Mouse (Mus musculus) E14TG2a.4 (cell line): ENCODE measurements around the gene Myd88.

Experiments used
- H3K27me3 ChIP-seq: 2 replicates; pipeline ENCODE4 v1.6.1; 2014; ENCODE audit warnings: low read length, control low read depth; ENCODE audit not compliant: insufficient read depth
- H3K36me3 ChIP-seq: 2 replicates; pipeline ENCODE4 v1.6.1; 2014; ENCODE audit warnings: low read length, control low read depth; ENCODE audit not compliant: insufficient read depth
- H3K4me1 ChIP-seq: replicated peaks from 2 replicates; pipeline ENCODE4 v1.6.1; 2014; ENCODE audit warnings: low read depth, low read length, control low read depth
- H3K4me3 ChIP-seq: replicated peaks from 2 replicates; pipeline ENCODE4 v1.5.1; 2014; ENCODE audit warnings: mild to moderate bottlenecking, low read length
- H3K9me3 ChIP-seq: 2 replicates; pipeline ENCODE4 v1.6.1; 2014; ENCODE audit warnings: low read length, control low read depth
- CTCF ChIP-seq: conservative IDR thresholded peaks from 2 replicates; pipeline ENCODE4 v1.5.1; 2014; ENCODE audit warnings: low read length
- NANOG ChIP-seq: IDR thresholded peaks from 2 replicates; pipeline ENCODE4 v1.6.1; 2014; ENCODE audit warnings: borderline replicate concordance, low read length, mixed read lengths
- POU5F1 ChIP-seq: IDR thresholded peaks from 2 replicates; pipeline ENCODE4 v1.6.1; 2014; ENCODE audit warnings: low read length, borderline replicate concordance

Gene Myd88

GRCm38 (mm10) chr9:119368367-119368766, 27.2 kb upstream of the Myd88 start:
- Histone ChIP-seq H3K4me1 (no peaks in the 10 kb centered on the region), H3K27me3 (no peaks in the 10 kb centered on the region), H3K36me3 (peaks cover 61% of the 10 kb centered on the region), H3K9me3 (no peaks in the 10 kb centered on the region), H3K4me3 (no peak overlapping the region)
- TF ChIP-seq CTCF: no peak
- no peak for TF ChIP-seq POU5F1
- TF ChIP-seq NANOG: no peak

- no peak for TF ChIP-seq POU5F1
- TF ChIP-seq CTCF: no peak
- no peak for TF ChIP-seq NANOG
Measured at GRCm38 (mm10) chr9:119365284-119365683, 24.1 kb upstream of the Myd88 start, which contains the start of gene Slc22a14. Slc22a14 (minus strand) TSS chr9:119365553.

GRCm38 (mm10) chr9:119363229-119363628, 22.0 kb upstream of the Myd88 start:
- Histone ChIP-seq H3K36me3 (peaks cover 68% of the 10 kb centered on the region), H3K27me3 (peaks cover 3% of the 10 kb centered on the region), H3K9me3 (no peaks in the 10 kb centered on the region), H3K4me3 (no peak overlapping the region), H3K4me1 (peaks cover 28% of the 10 kb centered on the region)
- TF ChIP-seq CTCF (no peak), NANOG (no peak), POU5F1 (no peak)

More at GRCm38 (mm10) chr9:119365284-119365683, 24.1 kb upstream of the Myd88 start, which contains the start of gene Slc22a14:
- Histone ChIP-seq H3K27me3 (no peaks in the 10 kb centered on the region), H3K4me1 (peaks cover 26% of the 10 kb centered on the region), H3K4me3 (no peak within 1 kb of the TSS), H3K36me3 (peaks cover 79% of the 10 kb centered on the region), H3K9me3 (no peaks in the 10 kb centered on the region)

- TF ChIP-seq CTCF (no peak), NANOG (no peak; the same call in 1 of the 2 replicates), POU5F1 (no peak)
- no peak overlapping the region for H3K4me3 ChIP-seq
- peaks cover 7% of the 10 kb centered on the region for H3K27me3 ChIP-seq
- peaks cover 39% of the 10 kb centered on the region for H3K4me1 ChIP-seq
- H3K36me3 ChIP-seq: peaks cover 52% of the 10 kb centered on the region
- no peaks in the 10 kb centered on the region for H3K9me3 ChIP-seq
Measured at GRCm38 (mm10) chr9:119361416-119361815, 20.2 kb upstream of the Myd88 start.

GRCm38 (mm10) chr9:119358058-119358429, 16.8 kb upstream of the Myd88 start:
- H3K4me3 ChIP-seq: peak overlapping the region; percentile 87
- peaks cover 44% of the 10 kb centered on the region for H3K4me1 ChIP-seq
- H3K27me3 ChIP-seq: peaks cover 7% of the 10 kb centered on the region
- H3K36me3 ChIP-seq: peaks cover 27% of the 10 kb centered on the region
- TF ChIP-seq POU5F1: no peak
- no peak for TF ChIP-seq CTCF
- no peak for TF ChIP-seq NANOG
- no peaks in the 10 kb centered on the region for H3K9me3 ChIP-seq

- Histone ChIP-seq H3K4me1 (peaks cover 39% of the 10 kb centered on the region), H3K4me3 (peak within 1 kb of the TSS; percentile 87), H3K27me3 (peaks cover 7% of the 10 kb centered on the region), H3K36me3 (peaks cover 21% of the 10 kb centered on the region), H3K9me3 (no peaks in the 10 kb centered on the region)
- TF ChIP-seq NANOG (no peak), CTCF (0 out of 2 replicates have a peak, but pooled peaks have one; percentile 10), POU5F1 (no peak)
Measured at GRCm38 (mm10) chr9:119357331-119358057, 16.3 kb upstream of the Myd88 start, which contains the start of gene Xylb. Xylb (plus strand) TSS chr9:119357381.

- Histone ChIP-seq H3K27me3 (peaks cover 7% of the 10 kb centered on the region), H3K9me3 (no peaks in the 10 kb centered on the region), H3K36me3 (peaks cover 19% of the 10 kb centered on the region), H3K4me1 (peaks cover 28% of the 10 kb centered on the region), H3K4me3 (no peak overlapping the region)
- TF ChIP-seq NANOG (no peak), POU5F1 (no peak), CTCF (no peak)
Measured at GRCm38 (mm10) chr9:119355943-119356342, 14.7 kb upstream of the Myd88 start.

GRCm38 (mm10) chr9:119353926-119354325, 12.7 kb upstream of the Myd88 start:
- Histone ChIP-seq H3K27me3 (peaks cover 7% of the 10 kb centered on the region), H3K4me3 (no peak overlapping the region), H3K4me1 (peaks cover 26% of the 10 kb centered on the region), H3K9me3 (no peaks in the 10 kb centered on the region), H3K36me3 (peaks cover 25% of the 10 kb centered on the region)
- TF ChIP-seq NANOG (no peak), CTCF (no peak), POU5F1 (no peak)
